Comparison of ENCODE assay signal across 9 mouse cellular contexts in the genomic region with DNA sequence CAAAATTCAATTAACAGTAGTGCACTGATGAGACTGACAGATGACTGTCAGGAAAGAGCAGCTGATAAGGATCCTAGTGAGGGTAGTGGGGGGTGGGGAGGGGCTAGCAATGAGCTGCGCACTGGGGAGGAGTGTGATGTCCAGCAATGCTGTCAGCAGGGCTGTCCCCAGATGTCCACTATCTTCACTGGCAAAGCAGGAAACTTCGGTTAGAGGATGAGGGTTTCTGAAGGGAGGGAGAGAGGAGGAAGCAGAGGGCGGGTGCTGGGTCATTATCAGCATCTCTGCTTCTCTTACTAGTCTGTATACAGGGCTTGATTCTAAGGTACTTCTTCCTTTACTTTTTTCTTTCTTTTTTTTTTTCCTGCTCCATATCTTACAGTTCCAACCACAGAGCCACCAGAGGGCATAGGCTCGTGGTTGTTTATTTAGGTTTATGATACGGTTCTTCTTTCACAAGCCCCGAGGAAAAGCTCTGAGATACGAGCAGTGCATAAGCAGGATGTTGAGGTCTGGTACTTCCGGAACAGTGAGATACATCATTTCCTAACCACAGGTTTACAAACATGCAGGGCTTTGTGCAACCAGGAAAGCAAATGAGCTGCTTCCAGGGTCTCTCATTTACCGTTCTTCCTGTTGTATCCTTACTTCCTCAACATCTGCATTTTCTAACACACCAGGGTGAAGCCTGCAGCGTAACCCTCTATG. TPM values are rescaled to one million over a fixed set of nuclear protein-coding genes. Genes with fewer than 3 reads are reported as not detected.
DNase-seq lines count a peak whose midpoint lies in the region; ATAC-seq lines count a peak whose summit lies in the region.
"Had no signal": no experiment of that assay in that cellular context is flagged by ENCODE, and none has a peak within 500 bp of the region (broad histone marks: within the 10 kb centered on the region; RNA-seq: fewer than 3 reads in every experiment).

No protein-coding gene starts in this region.

- no peaks in the 10 kb centered on the region for H3K27me3 ChIP-seq in heart, embryonic 10.5 days (ENCODE audit: insufficient read depth, poor library complexity, severe bottlenecking)

- no peaks in the 10 kb centered on the region for H3K36me3 ChIP-seq in heart, embryonic 10.5 days

- intact Hi-C loops in heart, postnatal 14 days (cut with DNase I), result no loop called here
- intact Hi-C loops in left cerebral cortex, postnatal 10 days (cut with DNase I), result no loop called here

- H3K4me3 ChIP-seq in heart, embryonic 10.5 days, result peak overlapping the region; percentile 34

- ATAC-seq in hematopoietic stem cell, adult 5-6 weeks (replicated peaks in 1 of 2; ENCODE audit: insufficient read depth in 1 of 2, low FRiP score in 2 of 2, low TSS enrichment in 1 of 2, low read depth in 1 of 2, poor library complexity in 2 of 2, severe bottlenecking in 2 of 2), result peak; percentile 94 to 99
- ATAC-seq in megakaryocyte-erythroid progenitor cell, adult 5-6 weeks (replicated peaks; ENCODE audit: low FRiP score, low TSS enrichment, poor library complexity, severe bottlenecking), result peak; percentile 83

- DNase-seq in heart, embryonic 10.5 days (ENCODE audit: low spot score), result no peak
- no peak for DNase-seq in heart, postnatal 14 days
- DNase-seq in CD4-positive helper T cell, adult 2 months (ENCODE audit: low read depth, low spot score), result peak; percentile 93
- no peak for DNase-seq in testis, postnatal 14 days (ENCODE audit: low spot score)
- no peak for DNase-seq in adrenal gland, postnatal 10 days
- DNase-seq in left cerebral cortex, postnatal 10 days (ENCODE audit: extremely low spot score in 1 of 2, low spot score in 2 of 2), result no peak
- DNase-seq: layer of hippocampus, adult 9-11 months had no signal

- H3K9me3 ChIP-seq in heart, embryonic 10.5 days, result no peaks in the 10 kb centered on the region

- no peak overlapping the region for H3K27ac ChIP-seq in heart, embryonic 10.5 days

- H3K4me1 ChIP-seq in heart, embryonic 10.5 days, result 0 out of 2 replicates have a peak, but pooled peaks cover 3% of the 10 kb centered on the region

- WGBS in heart, embryonic 10.5 days, result 33% methylated on average over 10 of the region's 10 CpGs

RNA-seq across cellular contexts. Expression of a gene that starts 9.0 kb away (rescaled TPM):
- 32.4 and 33.6 TPM in 2 replicates for polyA plus RNA-seq in heart, embryonic 10.5 days (2016; fragmentation: Nextera tagmentation; extraction: Ambion mirVana)
- total RNA-seq in heart, postnatal 14 days (2021), result 10 to 100 TPM; 42.1 to 44.2 TPM
- 59.2 and 76.9 TPM in 2 replicates for total RNA-seq in hematopoietic stem cell, adult 5-6 weeks (2017)
- 67.8 and 79.9 TPM in 2 replicates for total RNA-seq in megakaryocyte-erythroid progenitor cell, adult 5-6 weeks (2014; fragmentation: Nextera tagmentation)
- total RNA-seq in megakaryocyte-erythroid progenitor cell, adult 5-6 weeks (2017), result 46.4 and 55.3 TPM in 2 replicates
- 10 to 100 TPM; 46.3 to 55.4 TPM for total RNA-seq in adrenal gland, postnatal 10 days (2021)
- total RNA-seq in left cerebral cortex, postnatal 10 days (2021), result 100 to 1,000 TPM; 122 to 127 TPM
